Mouse (Mus musculus) hindbrain, embryonic 10.5 days (tissue): Measurements from ENCODE around the gene Hspb9. TPM values are rescaled to one million over a fixed set of nuclear protein-coding genes. Genes with fewer than 3 reads are reported as not detected.

Experiments
- DNase-seq: peaks from one replicate; pipeline ENCODE4 v3.0.0-alpha.2; 2017; ENCODE audit warnings: low spot score
- H3K27ac ChIP-seq: fragments of 300-500 bp; sonication (generic); 2 replicates; pipeline ENCODE4 v1.5.1; 2016; ENCODE audit warnings: mild to moderate bottlenecking, moderate library complexity
- H3K27me3 ChIP-seq: fragments of 300-500 bp; sonication (generic); 2 replicates; pipeline ENCODE4 v1.6.1; 2016; ENCODE audit warnings: mild to moderate bottlenecking; ENCODE audit not compliant: poor library complexity, insufficient read depth, severe bottlenecking
- H3K36me3 ChIP-seq: fragments of 300-500 bp; sonication (generic); 2 replicates; pipeline ENCODE4 v1.6.1; 2016; ENCODE audit warnings: mild to moderate bottlenecking, moderate library complexity
- H3K4me1 ChIP-seq: fragments of 300-500 bp; sonication (generic); replicated peaks from 2 replicates; pipeline ENCODE4 v1.6.1; 2016; ENCODE audit warnings: mild to moderate bottlenecking
- H3K4me3 ChIP-seq: fragments of 300-500 bp; sonication (generic); 2 replicates; pipeline ENCODE4 v1.5.1; 2016; ENCODE audit warnings: mild to moderate bottlenecking, moderate library complexity
- H3K9me3 ChIP-seq: fragments of 300-500 bp; sonication (generic); 2 replicates; pipeline ENCODE4 v1.6.1; 2016; ENCODE audit warnings: mild to moderate bottlenecking, moderate library complexity
- WGBS: fragments of 180-500 bp; shearing (Covaris S2); methylation state at CpG from one replicate; pipeline ENCODE4 v1.1.7; 2016; 5-methylcytosine and 5-hydroxymethylcytosine counted together
- polyA plus RNA-seq: library from polyadenylated mRNA; unstranded; fragments of >200 nt; fragmentation: Nextera tagmentation; extraction: Ambion mirVana; gene quantifications from 2 replicates; pipeline ENCODE4 v1.2.1, GENCODE M21; 2016

Hspb9 gene
- polyA plus RNA-seq, 1 experiment from 2014 or later, result 0.25 TPM

GRCm38 (mm10) chr11:100710977-100711376, 2.7 kb upstream of the Hspb9 start:
- Histone ChIP-seq H3K4me1 (peaks cover 54% of the 10 kb centered on the region), H3K27ac (no peak overlapping the region; the same call in 1 of the 2 replicates), H3K9me3 (no peaks in the 10 kb centered on the region), H3K36me3 (peaks cover 65% of the 10 kb centered on the region), H3K27me3 (no peaks in the 10 kb centered on the region), H3K4me3 (no peak overlapping the region)
- WGBS, result 87% methylated on average over 4 of the region's 4 CpGs
- no peak for DNase-seq

DNA sequence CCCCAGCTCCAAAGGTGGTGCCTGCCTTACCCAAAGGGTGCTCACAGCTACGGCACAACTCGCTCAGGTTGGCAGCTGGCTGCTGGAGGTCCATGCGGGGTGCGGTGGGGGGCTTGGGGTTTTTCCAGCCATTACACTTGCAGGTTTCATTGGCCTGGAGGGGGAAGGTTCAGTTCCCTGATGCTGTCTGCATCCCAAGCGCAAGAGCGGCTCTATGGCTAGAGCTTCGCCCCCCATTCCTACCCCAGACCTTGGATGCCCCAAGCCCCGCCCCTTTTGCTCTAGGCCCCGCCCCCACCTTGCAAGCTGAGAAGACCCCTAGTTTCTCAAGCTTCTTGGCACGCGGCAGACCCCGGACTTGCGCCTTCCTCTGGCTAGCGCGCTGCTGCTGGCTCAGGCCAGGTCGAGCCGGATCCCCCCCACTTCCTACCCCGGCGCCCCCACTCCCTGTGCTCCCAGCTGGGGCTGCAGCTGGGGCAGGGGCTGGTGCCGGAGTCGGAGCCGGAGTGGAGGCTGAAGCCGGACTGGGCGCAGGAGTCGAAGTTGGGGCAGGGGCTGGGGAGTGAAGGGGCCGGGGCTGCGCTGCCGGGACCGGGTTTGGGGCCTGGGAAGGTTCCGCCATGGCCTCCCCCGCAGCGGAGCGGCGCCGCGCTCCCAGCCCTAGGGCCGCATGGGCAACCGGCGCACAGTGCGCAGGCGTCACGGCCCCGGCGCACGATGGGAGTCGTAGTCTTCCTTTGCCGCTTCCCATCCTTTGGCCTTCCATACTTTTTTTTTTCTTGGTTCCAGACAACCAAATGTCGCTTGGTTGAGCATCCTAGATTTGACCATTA, 1.7 kb upstream of the Hspb9 start, which contains the start of gene Kat2a:
Kat2a (minus strand) TSS at position 683 of the 833 bp plus-strand sequence.
- Histone ChIP-seq H3K27ac (peak within 1 kb of the TSS; percentile 99), H3K27me3 (no peaks in the 10 kb centered on the region), H3K9me3 (no peaks in the 10 kb centered on the region), H3K4me3 (peak within 1 kb of the TSS; percentile 98), H3K4me1 (peaks cover 54% of the 10 kb centered on the region), H3K36me3 (peaks cover 65% of the 10 kb centered on the region)
- DNase-seq, result peak; percentile 80
- WGBS, result 2% methylated on average over 48 of the region's 48 CpGs

DNA sequence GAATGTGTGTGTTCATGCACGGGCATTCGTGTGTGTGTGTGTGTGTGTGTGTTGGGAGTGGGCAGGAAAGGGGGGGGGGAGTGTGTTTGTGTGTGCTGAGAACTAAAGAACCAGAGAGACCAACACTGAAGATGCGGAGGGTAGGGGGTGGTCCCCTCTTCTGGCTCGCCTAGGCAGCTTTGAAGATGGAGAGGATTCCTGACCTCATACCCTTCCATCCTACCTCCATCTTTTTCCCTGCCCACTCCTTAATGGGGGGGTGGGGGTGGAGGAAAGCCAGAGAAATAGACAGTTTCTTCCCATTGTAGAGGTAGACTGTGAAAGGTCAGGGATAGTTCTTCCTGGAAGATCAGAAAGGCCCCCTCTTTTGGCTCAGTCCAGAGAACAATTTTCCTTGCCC, 476 bp upstream of the Hspb9 start:
- no peak for DNase-seq
- H3K4me3 ChIP-seq, result peak overlapping the region; percentile 98
- H3K27ac ChIP-seq, result peak overlapping the region; percentile 99
- 53% methylated on average over 4 of the region's 4 CpGs for WGBS
- H3K4me1 ChIP-seq, result peaks cover 54% of the 10 kb centered on the region
- peaks cover 65% of the 10 kb centered on the region for H3K36me3 ChIP-seq
- no peaks in the 10 kb centered on the region for H3K9me3 ChIP-seq
- no peaks in the 10 kb centered on the region for H3K27me3 ChIP-seq

DNA sequence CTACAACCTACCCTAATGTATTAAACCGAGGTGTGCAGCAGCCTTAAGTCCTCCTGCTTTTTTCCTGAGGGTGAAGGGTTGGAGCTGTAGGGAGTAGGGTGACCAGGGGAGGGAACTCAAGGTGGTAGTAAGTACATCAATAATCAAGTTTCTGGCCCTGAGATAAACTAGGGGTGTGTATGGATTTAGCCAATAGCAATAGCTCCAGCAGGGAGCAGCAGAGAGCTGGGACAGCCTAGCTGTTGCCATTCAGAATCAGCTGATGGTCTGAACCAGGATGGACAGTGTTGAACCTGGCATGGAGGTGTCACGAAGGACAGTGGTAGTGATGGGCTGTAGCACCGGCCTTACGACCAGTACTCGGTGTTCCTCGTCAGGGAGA, 875 bp downstream of the Hspb9 start:
- WGBS, result 51% methylated on average over 6 of the region's 6 CpGs
- Histone ChIP-seq H3K27me3 (no peaks in the 10 kb centered on the region), H3K27ac (peak overlapping the region; percentile 99), H3K4me3 (peak overlapping the region; percentile 98), H3K9me3 (no peaks in the 10 kb centered on the region), H3K36me3 (peaks cover 65% of the 10 kb centered on the region), H3K4me1 (peaks cover 54% of the 10 kb centered on the region)
- DNase-seq, result peak; percentile 74

DNA sequence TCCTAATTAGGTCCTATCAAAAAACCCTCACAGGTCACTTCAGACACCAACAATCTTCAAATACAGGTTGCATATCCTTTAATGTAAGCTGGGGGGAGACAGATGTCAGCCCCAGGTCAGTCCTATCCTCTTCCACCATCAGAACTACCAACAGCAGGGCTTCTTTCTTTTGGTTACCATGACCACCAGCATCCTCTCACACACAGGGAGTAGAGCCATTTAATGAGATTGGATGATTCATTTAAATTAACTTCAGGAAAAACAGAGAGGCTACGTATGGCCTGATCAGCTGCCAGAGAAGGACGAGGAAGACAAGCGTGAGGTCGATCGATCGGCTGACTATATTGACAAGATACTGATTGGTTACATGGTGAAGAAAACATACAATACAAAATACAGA, 1.3 kb downstream of the Hspb9 start:
- Histone ChIP-seq H3K36me3 (peaks cover 65% of the 10 kb centered on the region), H3K4me1 (peaks cover 54% of the 10 kb centered on the region), H3K27me3 (no peaks in the 10 kb centered on the region), H3K27ac (no peak overlapping the region), H3K4me3 (no peak overlapping the region), H3K9me3 (no peaks in the 10 kb centered on the region)
- no peak for DNase-seq
- whole genome bisulfite sequencing, result 87% methylated on average over 6 of the region's 6 CpGs

GRCm38 (mm10) chr11:100716649-100717048, 3.0 kb downstream of the Hspb9 start:
- Histone ChIP-seq H3K4me1 (peaks cover 55% of the 10 kb centered on the region), H3K9me3 (no peaks in the 10 kb centered on the region), H3K4me3 (no peak overlapping the region), H3K27me3 (no peaks in the 10 kb centered on the region), H3K27ac (no peak overlapping the region), H3K36me3 (peaks cover 55% of the 10 kb centered on the region)
- WGBS, result 85% methylated on average over 3 of the region's 3 CpGs
- no peak for DNase-seq

DNA sequence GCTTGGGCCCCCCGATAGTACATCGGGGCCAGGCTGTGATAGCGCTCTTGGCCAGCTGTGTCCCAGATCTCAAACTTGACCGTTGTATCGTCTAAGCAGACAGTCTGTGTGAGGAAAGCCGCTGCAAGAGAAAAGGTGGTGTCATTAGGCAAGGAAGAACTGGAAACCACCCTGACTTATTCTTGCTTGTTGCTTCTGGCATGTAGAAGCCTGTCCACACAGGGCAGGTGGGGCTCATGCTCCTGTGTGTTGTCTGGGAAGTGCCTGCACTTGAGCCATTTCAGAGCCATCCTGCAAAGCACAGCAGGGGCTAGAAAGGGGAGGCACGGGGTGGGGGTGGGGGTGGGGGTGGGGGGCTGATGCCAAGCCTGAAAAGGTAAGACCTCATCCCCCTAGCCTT, 4.8 kb downstream of the Hspb9 start:
- Histone ChIP-seq H3K4me3 (no peak overlapping the region), H3K4me1 (peaks cover 51% of the 10 kb centered on the region), H3K27me3 (no peaks in the 10 kb centered on the region), H3K9me3 (no peaks in the 10 kb centered on the region), H3K36me3 (peaks cover 55% of the 10 kb centered on the region), H3K27ac (no peak overlapping the region)
- WGBS, result 94% methylated on average over 7 of the region's 7 CpGs
- no peak for DNase-seq

DNA sequence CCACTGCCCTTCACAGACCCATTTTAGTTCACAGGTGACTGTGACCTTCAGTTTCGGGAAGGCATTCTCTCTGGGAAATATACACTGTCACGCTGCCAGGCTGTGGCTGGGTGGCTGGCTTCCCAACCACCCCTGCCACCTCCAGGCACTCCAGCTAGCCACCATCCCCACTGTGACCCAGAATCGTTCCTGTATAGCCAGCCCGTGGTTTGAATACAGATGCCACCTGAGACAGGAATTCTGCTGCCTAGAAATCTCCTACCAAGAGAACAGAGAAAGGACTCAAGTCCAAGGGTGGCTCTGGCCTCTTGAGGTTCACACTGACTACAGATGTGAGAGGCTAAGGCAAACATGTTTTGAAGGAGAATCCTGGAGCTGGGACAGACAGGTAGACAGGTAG, 5.2 kb downstream of the Hspb9 start:
- no peaks in the 10 kb centered on the region for H3K9me3 ChIP-seq
- WGBS, result 96% methylated on average over 4 of the region's 4 CpGs
- H3K4me3 ChIP-seq, result no peak overlapping the region
- H3K27ac ChIP-seq, result no peak overlapping the region
- peaks cover 55% of the 10 kb centered on the region for H3K36me3 ChIP-seq
- no peaks in the 10 kb centered on the region for H3K27me3 ChIP-seq
- DNase-seq, result no peak
- peaks cover 47% of the 10 kb centered on the region for H3K4me1 ChIP-seq

GRCm38 (mm10) chr11:100719312-100719711, 5.7 kb downstream of the Hspb9 start:
- Histone ChIP-seq H3K36me3 (peaks cover 55% of the 10 kb centered on the region), H3K9me3 (no peaks in the 10 kb centered on the region), H3K27ac (no peak overlapping the region), H3K4me3 (no peak overlapping the region), H3K27me3 (no peaks in the 10 kb centered on the region), H3K4me1 (peaks cover 43% of the 10 kb centered on the region)
- DNase-seq, result no peak
- WGBS, result 95% methylated on average over 3 of the region's 3 CpGs

DNA sequence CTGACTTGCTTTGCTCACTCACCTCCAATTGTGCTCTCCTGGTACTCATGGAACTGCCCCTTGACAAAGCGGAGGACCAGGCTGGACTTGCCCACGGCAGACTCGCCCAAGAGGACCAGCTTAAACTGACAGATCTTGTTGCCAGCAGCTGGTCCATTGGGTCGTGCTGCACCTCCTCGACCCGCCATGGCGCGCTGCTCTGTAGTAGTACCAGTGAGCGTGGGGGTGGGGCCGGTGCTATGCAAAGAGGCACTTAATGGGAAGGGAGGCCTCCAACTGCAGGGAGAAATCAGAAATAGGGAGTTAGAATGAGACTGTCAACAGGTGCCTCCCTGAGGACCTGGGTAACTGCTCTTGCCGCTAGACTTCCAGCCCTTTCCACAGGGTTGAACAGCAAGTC, 6.2 kb downstream of the Hspb9 start:
- Histone ChIP-seq H3K9me3 (no peaks in the 10 kb centered on the region), H3K27ac (no peak overlapping the region), H3K4me1 (peaks cover 42% of the 10 kb centered on the region), H3K27me3 (no peaks in the 10 kb centered on the region), H3K36me3 (peaks cover 52% of the 10 kb centered on the region), H3K4me3 (no peak overlapping the region)
- DNase-seq, result no peak
- WGBS, result 89% methylated on average over 11 of the region's 11 CpGs

- peaks cover 47% of the 10 kb centered on the region for H3K36me3 ChIP-seq
- no peaks in the 10 kb centered on the region for H3K27me3 ChIP-seq
- H3K9me3 ChIP-seq, result no peaks in the 10 kb centered on the region
- peaks cover 40% of the 10 kb centered on the region for H3K4me1 ChIP-seq
- H3K27ac ChIP-seq, result no peak overlapping the region
- DNase-seq, result no peak
- no peak overlapping the region for H3K4me3 ChIP-seq
- WGBS, result 84% methylated on average over 5 of the region's 5 CpGs
Observed at GRCm38 (mm10) chr11:100720345-100720744, 6.7 kb downstream of the Hspb9 start.

DNA sequence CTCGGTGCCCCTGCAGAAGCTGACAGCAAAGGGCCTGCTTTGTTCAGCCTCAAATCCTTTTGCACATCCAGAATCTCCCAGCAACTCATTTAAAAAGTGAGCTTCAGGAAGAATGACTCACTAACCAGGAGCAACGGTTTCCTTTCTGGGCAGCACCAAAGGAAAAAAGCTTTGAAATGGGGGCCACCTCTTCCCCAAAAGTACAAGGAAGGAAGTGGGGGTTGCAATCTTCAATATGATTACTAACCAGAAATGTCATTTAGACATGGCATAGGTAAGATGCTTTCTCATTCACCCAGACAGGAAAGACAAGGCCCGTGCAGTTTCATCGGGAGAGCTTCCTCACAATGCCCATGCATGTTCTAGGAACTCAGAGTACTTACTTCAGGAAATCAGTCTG, 7.6 kb downstream of the Hspb9 start:
- peaks cover 33% of the 10 kb centered on the region for H3K4me1 ChIP-seq
- H3K27ac ChIP-seq, result 0 out of 2 replicates have a peak overlapping the region, but pooled peaks have one; percentile 2
- no peaks in the 10 kb centered on the region for H3K27me3 ChIP-seq
- H3K9me3 ChIP-seq, result no peaks in the 10 kb centered on the region
- DNase-seq, result no peak
- WGBS, result 75% methylated on average over 4 of the region's 4 CpGs
- no peak overlapping the region for H3K4me3 ChIP-seq
- peaks cover 38% of the 10 kb centered on the region for H3K36me3 ChIP-seq

DNA sequence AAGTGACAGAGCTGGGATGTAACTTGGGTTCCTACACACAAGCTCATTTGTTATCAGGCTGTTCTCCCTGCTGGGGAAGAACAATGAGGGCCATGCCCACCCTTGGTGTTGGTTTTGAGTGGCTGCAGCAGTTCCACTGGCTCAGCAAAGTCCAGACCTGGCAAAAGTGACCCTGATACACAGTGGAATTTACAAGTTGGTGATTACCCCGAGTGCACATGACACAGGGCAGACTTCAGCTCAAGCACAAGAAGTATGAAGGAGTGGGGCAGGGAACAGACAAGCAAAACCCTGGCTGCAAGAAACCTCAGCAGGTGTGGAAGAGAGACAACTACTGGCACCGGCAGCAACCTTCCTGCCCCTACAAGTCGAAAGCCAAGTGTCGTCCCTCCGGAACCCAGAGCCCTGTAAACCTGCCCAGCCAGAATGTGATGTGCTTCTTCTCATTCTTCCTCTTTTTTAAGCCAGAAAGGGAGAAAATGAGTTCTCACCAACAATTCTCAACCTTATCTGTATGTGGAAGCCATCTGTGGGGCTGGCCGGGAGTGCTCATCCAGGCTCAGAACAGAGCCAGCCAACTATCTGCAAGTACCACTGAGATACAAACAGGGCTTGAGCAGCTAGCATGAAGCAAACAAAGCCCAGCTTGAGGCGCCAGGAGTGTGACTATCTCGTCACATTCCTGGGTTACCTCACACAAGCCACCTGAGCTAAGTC, 8.3 kb downstream of the Hspb9 start:
- 67% methylated on average over 8 of the region's 8 CpGs for WGBS
- peaks cover 33% of the 10 kb centered on the region for H3K4me1 ChIP-seq
- DNase-seq, result no peak
- H3K36me3 ChIP-seq, result peaks cover 32% of the 10 kb centered on the region
- no peaks in the 10 kb centered on the region for H3K9me3 ChIP-seq
- H3K27ac ChIP-seq, result 0 out of 2 replicates have a peak overlapping the region, but pooled peaks have one; percentile 18
- H3K27me3 ChIP-seq, result no peaks in the 10 kb centered on the region
- H3K4me3 ChIP-seq, result no peak overlapping the region
